Mouse (Mus musculus) brain, embryonic 14.5 days (tissue): ENCODE results near the gene Igf2r.

Experiments
- CTCF ChIP-seq: fragments of 200-500 bp; IDR thresholded peaks from 2 replicates; pipeline ENCODE4 v1.5.1; 2012; ENCODE audit warnings: inconsistent platforms, mild to moderate bottlenecking, moderate library complexity, borderline replicate concordance; ENCODE audit not compliant: insufficient read depth, insufficient read length; ENCODE audit errors: extremely low read depth
- POLR2A ChIP-seq: fragments of 200-500 bp; IDR thresholded peaks from 2 replicates; pipeline ENCODE4 v1.6.1; 2012; ENCODE audit warnings: mild to moderate bottlenecking, inconsistent platforms, borderline replicate concordance; ENCODE audit not compliant: poor library complexity, insufficient read depth, insufficient read length, severe bottlenecking; ENCODE audit errors: extremely low read depth

DNA sequence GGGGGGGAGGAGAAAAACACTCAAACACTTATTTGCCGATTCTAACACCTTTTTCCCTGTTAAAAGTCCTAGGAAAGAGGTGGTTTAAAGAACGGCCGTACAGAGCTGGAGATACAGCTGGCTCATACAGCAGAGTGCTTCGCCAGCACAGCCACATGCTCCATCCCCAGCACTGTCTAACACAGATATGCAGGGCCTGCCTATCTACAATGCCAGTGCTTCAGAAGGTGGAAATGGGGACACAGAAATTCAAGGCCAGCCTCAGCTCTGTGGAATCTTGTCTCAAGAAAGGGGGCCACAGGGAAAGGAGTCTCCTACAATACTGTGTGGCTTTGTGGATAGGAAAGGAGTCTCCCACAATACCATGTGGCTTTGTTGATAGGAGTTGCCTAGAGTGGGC is 52.0 kb downstream of the Igf2r start:
- TF ChIP-seq POLR2A (no peak), CTCF (no peak)
